Mouse (Mus musculus) embryonic facial prominence, embryonic 10.5 days (tissue): ENCODE measurements around the gene Sdc3. TPM values are rescaled to one million over a fixed set of nuclear protein-coding genes. Genes with fewer than 3 reads are reported as not detected.

Experiments
- DNase-seq: peaks from one replicate; pipeline ENCODE4 v3.0.0-alpha.2; 2017; ENCODE audit warnings: low spot score
- H3K27ac ChIP-seq: fragments of 300-500 bp; sonication (generic); replicated peaks from 2 replicates; pipeline ENCODE4 v1.5.1; 2016; ENCODE audit warnings: mild to moderate bottlenecking
- H3K27me3 ChIP-seq: fragments of 300-500 bp; sonication (generic); replicated peaks from 2 replicates; pipeline ENCODE4 v1.6.1; 2016; ENCODE audit warnings: low read depth, mild to moderate bottlenecking; ENCODE audit not compliant: poor library complexity, severe bottlenecking
- H3K36me3 ChIP-seq: fragments of 300-500 bp; sonication (generic); replicated peaks from 2 replicates; pipeline ENCODE4 v1.6.1; 2016; ENCODE audit warnings: mild to moderate bottlenecking, moderate library complexity
- H3K4me1 ChIP-seq: fragments of 300-500 bp; sonication (generic); 2 replicates; pipeline ENCODE4 v1.6.1; 2016
- H3K4me3 ChIP-seq: fragments of 300-500 bp; sonication (generic); 2 replicates; pipeline ENCODE4 v1.5.1; 2016; ENCODE audit warnings: mild to moderate bottlenecking, moderate library complexity
- H3K9me3 ChIP-seq: fragments of 300-500 bp; sonication (generic); 2 replicates; pipeline ENCODE4 v1.6.1; 2016; ENCODE audit warnings: mild to moderate bottlenecking
- WGBS: fragments of 180-500 bp; shearing (Covaris S2); methylation state at CpG from one replicate; pipeline ENCODE4 v1.1.7; 2016; 5-methylcytosine and 5-hydroxymethylcytosine counted together
- polyA plus RNA-seq: library from polyadenylated mRNA; unstranded; fragments of >200 nt; fragmentation: Nextera tagmentation; extraction: Ambion mirVana; gene quantifications from 2 replicates; pipeline ENCODE4 v1.2.1, GENCODE M21; 2016

The Sdc3 gene
- polyA plus RNA-seq, 1 experiment from 2014 or later: 31.9 TPM

GRCm38 (mm10) chr4:130809784-130810183 is 17.4 kb downstream of the Sdc3 start:
- Histone ChIP-seq H3K36me3 (peaks cover 5% of the 10 kb centered on the region), H3K9me3 (no peaks in the 10 kb centered on the region), H3K27ac (no peak overlapping the region), H3K4me3 (no peak overlapping the region), H3K27me3 (no peaks in the 10 kb centered on the region), H3K4me1 (peaks cover 76% of the 10 kb centered on the region)
- 63% methylated on average over 5 of the region's 5 CpGs for WGBS
- DNase-seq: no peak

GRCm38 (mm10) chr4:130810845-130811244 is 18.5 kb downstream of the Sdc3 start:
- DNase-seq: no peak
- Histone ChIP-seq H3K27ac (no peak overlapping the region; the same call in 1 of the 2 replicates), H3K36me3 (peaks cover 3% of the 10 kb centered on the region), H3K4me3 (no peak overlapping the region), H3K9me3 (no peaks in the 10 kb centered on the region), H3K27me3 (no peaks in the 10 kb centered on the region), H3K4me1 (peaks cover 78% of the 10 kb centered on the region)
- 47% methylated on average over 3 of the region's 3 CpGs for WGBS

GRCm38 (mm10) chr4:130811385-130811784 is 19.0 kb downstream of the Sdc3 start:
- Histone ChIP-seq H3K36me3 (no peaks in the 10 kb centered on the region), H3K4me3 (no peak overlapping the region), H3K27me3 (no peaks in the 10 kb centered on the region), H3K4me1 (peaks cover 74% of the 10 kb centered on the region), H3K27ac (no peak overlapping the region), H3K9me3 (no peaks in the 10 kb centered on the region)
- DNase-seq: no peak
- 54% methylated on average over 7 of the region's 7 CpGs for WGBS

- Histone ChIP-seq H3K4me1 (peaks cover 60% of the 10 kb centered on the region), H3K27me3 (no peaks in the 10 kb centered on the region), H3K4me3 (no peak overlapping the region), H3K36me3 (peaks cover 19% of the 10 kb centered on the region), H3K9me3 (no peaks in the 10 kb centered on the region), H3K27ac (no peak overlapping the region)
- WGBS: 54% methylated on average over 2 of the region's 2 CpGs
- no peak for DNase-seq
Observed at GRCm38 (mm10) chr4:130813958-130814357, 21.6 kb downstream of the Sdc3 start.

GRCm38 (mm10) chr4:130814742-130815330 is 22.5 kb downstream of the Sdc3 start:
- DNase-seq: no peak
- no peaks in the 10 kb centered on the region for H3K9me3 ChIP-seq
- H3K27ac ChIP-seq: no peak overlapping the region
- H3K4me3 ChIP-seq: no peak overlapping the region
- H3K4me1 ChIP-seq: peaks cover 53% of the 10 kb centered on the region
- 66% methylated on average over 8 of the region's 8 CpGs for WGBS
- peaks cover 23% of the 10 kb centered on the region for H3K36me3 ChIP-seq
- H3K27me3 ChIP-seq: no peaks in the 10 kb centered on the region

GRCm38 (mm10) chr4:130815860-130816259 is 23.5 kb downstream of the Sdc3 start:
- Histone ChIP-seq H3K4me1 (peaks cover 53% of the 10 kb centered on the region), H3K27ac (no peak overlapping the region), H3K9me3 (no peaks in the 10 kb centered on the region), H3K36me3 (peaks cover 29% of the 10 kb centered on the region), H3K27me3 (no peaks in the 10 kb centered on the region), H3K4me3 (no peak overlapping the region)
- WGBS: 83% methylated on average over 8 of the region's 8 CpGs
- DNase-seq: no peak

- Histone ChIP-seq H3K27me3 (no peaks in the 10 kb centered on the region), H3K4me3 (no peak overlapping the region), H3K9me3 (no peaks in the 10 kb centered on the region), H3K27ac (peak overlapping the region; percentile 32; the same call in 1 of the 2 replicates), H3K4me1 (peaks cover 22% of the 10 kb centered on the region), H3K36me3 (peaks cover 64% of the 10 kb centered on the region)
- 89% methylated on average over 3 of the region's 3 CpGs for WGBS
- DNase-seq: no peak
Observed at GRCm38 (mm10) chr4:130819806-130820205, 27.5 kb downstream of the Sdc3 start.

- Histone ChIP-seq H3K4me3 (no peak overlapping the region), H3K4me1 (peaks cover 12% of the 10 kb centered on the region), H3K36me3 (peaks cover 74% of the 10 kb centered on the region), H3K27ac (peak overlapping the region; percentile 35; the same call in 1 of the 2 replicates), H3K9me3 (no peaks in the 10 kb centered on the region), H3K27me3 (no peaks in the 10 kb centered on the region)
- no peak for DNase-seq
- WGBS: 83% methylated on average over 7 of the region's 7 CpGs
Observed at GRCm38 (mm10) chr4:130820594-130821255, 28.4 kb downstream of the Sdc3 start.

- H3K4me1 ChIP-seq: peaks cover 36% of the 10 kb centered on the region
- H3K36me3 ChIP-seq: peaks cover 22% of the 10 kb centered on the region
- peak overlapping the region; percentile 39 for H3K4me3 ChIP-seq
- no peaks in the 10 kb centered on the region for H3K9me3 ChIP-seq
- peak; percentile 81 for DNase-seq
- 9% methylated on average over 18 of the region's 18 CpGs for WGBS
- H3K27ac ChIP-seq: peak overlapping the region; percentile 83
- no peaks in the 10 kb centered on the region for H3K27me3 ChIP-seq
Observed at GRCm38 (mm10) chr4:130828851-130829673, 36.7 kb downstream of the Sdc3 start.

GRCm38 (mm10) chr4:130834122-130834521 is 41.8 kb downstream of the Sdc3 start:
- Histone ChIP-seq H3K9me3 (no peaks in the 10 kb centered on the region), H3K27ac (peak overlapping the region; percentile 73; the same call in 1 of the 2 replicates), H3K36me3 (no peaks in the 10 kb centered on the region), H3K4me1 (peaks cover 55% of the 10 kb centered on the region), H3K27me3 (peaks cover 22% of the 10 kb centered on the region), H3K4me3 (no peak overlapping the region)
- 34% methylated on average over 1 of the region's 1 CpGs for WGBS
- peak; percentile 54 for DNase-seq

GRCm38 (mm10) chr4:130835550-130835949 is 43.2 kb downstream of the Sdc3 start:
- Histone ChIP-seq H3K36me3 (no peaks in the 10 kb centered on the region), H3K27me3 (peaks cover 32% of the 10 kb centered on the region), H3K27ac (no peak overlapping the region), H3K4me1 (peaks cover 63% of the 10 kb centered on the region), H3K4me3 (no peak overlapping the region), H3K9me3 (no peaks in the 10 kb centered on the region)
- no peak for DNase-seq
- 94% methylated on average over 4 of the region's 4 CpGs for WGBS

GRCm38 (mm10) chr4:130836281-130837061 is 44.1 kb downstream of the Sdc3 start:
- Histone ChIP-seq H3K36me3 (no peaks in the 10 kb centered on the region), H3K27me3 (peaks cover 32% of the 10 kb centered on the region), H3K9me3 (no peaks in the 10 kb centered on the region), H3K4me1 (peaks cover 72% of the 10 kb centered on the region), H3K27ac (peak overlapping the region; percentile 62), H3K4me3 (peak overlapping the region; percentile 45)
- DNase-seq: peak; percentile 47
- 7% methylated on average over 20 of the region's 20 CpGs for WGBS
